Mouse (Mus musculus): ENCODE data around the gene Cyp3a11. TPM values are rescaled to one million over a fixed set of nuclear protein-coding genes. Genes with fewer than 3 reads are reported as not detected.
"Not testable (repeated sequence)": the region's sequence is repeated elsewhere in the genome, so short reads cannot be mapped to it uniquely, and the experiment has no call there.

The Cyp3a11 gene
- polyA plus RNA-seq (2014; fragmentation: Nextera tagmentation; extraction: Ambion mirVana), result not detected in 2 replicates

DNA sequence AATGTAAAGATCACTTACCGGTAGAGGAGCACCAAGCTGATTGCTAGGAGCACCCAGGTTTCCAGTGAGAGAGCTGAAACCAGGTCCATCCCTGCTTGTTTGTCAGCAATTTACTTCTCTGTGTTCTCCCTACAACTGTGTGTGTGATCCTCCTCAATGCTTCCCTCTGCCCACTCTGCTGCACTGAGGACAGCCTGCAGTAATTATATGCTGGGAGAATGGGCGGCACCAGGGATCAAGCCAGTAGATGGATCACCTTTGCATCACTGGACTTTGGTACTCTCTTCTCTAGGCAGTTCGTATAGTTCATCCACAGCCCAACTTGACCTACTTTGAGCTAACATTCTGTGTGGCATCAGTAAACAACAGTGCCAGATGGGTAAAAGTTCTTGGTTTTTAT, at the start of gene Cyp3a11:
TSS of gene Cyp3a11 (minus strand) at position 277 of the 400 bp plus-strand sequence.
- Histone ChIP-seq H3K36me3 (ENCODE audit: control insufficient read depth, insufficient read depth, low read length) (no peaks in the 10 kb centered on the region), H3K4me1 (ENCODE audit: control insufficient read depth, insufficient read depth, low read length) (no peaks in the 10 kb centered on the region), H3K27ac (ENCODE audit: low read depth, low read length) (no peak within 1 kb of the TSS), H3K4me3 (ENCODE audit: low read depth, low read length) (no peak within 1 kb of the TSS), H3K4me2 (ENCODE audit: low read depth, low read length) (no peak within 1 kb of the TSS), H3K9ac (replicated peaks; ENCODE audit: low read depth, low read length) (no peak within 1 kb of the TSS), H3K9me3 (ENCODE audit: control insufficient read depth, low read length) (peaks cover 10% of the 10 kb centered on the region; the same call in 1 of the 2 replicates), H3K27me3 (ENCODE audit: control insufficient read depth, insufficient read depth, low read length) (no peaks in the 10 kb centered on the region)
- 80% methylated on average over 3 of the region's 3 CpGs for WGBS
- ATAC-seq (ENCODE audit: low read depth), result no peak

DNA sequence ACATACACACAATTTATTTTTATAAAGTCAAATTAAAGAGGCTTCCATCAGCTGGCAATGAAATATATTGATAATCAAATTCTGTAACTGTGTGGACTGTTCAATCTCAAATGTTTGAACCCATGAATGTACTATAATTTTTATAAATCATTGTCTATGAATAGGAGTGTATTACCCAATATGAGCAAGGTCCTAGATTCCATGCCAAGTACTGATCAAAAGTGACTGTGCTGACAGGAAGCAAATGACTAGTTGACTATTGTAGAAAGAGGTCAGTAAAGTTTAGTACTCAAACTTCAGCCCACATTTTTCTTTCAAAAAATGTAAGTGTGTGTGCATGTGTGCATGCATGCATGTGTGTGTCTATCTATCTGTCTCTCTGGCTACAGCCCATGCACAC, 33.1 kb upstream of the Cyp3a11 start:
- no peak for ATAC-seq (ENCODE audit: low read depth)
- H3K27ac ChIP-seq (ENCODE audit: low read depth, low read length), result no peak overlapping the region
- peaks cover 6% of the 10 kb centered on the region for H3K9me3 ChIP-seq (ENCODE audit: control insufficient read depth, low read length)
- no peaks in the 10 kb centered on the region for H3K36me3 ChIP-seq (ENCODE audit: control insufficient read depth, insufficient read depth, low read length)
- H3K27me3 ChIP-seq (ENCODE audit: control insufficient read depth, insufficient read depth, low read length), result no peaks in the 10 kb centered on the region
- H3K4me1 ChIP-seq (ENCODE audit: control insufficient read depth, insufficient read depth, low read length), result no peaks in the 10 kb centered on the region
- H3K4me2 ChIP-seq (ENCODE audit: low read depth, low read length), result no peak overlapping the region
- H3K4me3 ChIP-seq (ENCODE audit: low read depth, low read length), result no peak overlapping the region
- H3K9ac ChIP-seq (replicated peaks; ENCODE audit: low read depth, low read length), result no peak overlapping the region

DNA sequence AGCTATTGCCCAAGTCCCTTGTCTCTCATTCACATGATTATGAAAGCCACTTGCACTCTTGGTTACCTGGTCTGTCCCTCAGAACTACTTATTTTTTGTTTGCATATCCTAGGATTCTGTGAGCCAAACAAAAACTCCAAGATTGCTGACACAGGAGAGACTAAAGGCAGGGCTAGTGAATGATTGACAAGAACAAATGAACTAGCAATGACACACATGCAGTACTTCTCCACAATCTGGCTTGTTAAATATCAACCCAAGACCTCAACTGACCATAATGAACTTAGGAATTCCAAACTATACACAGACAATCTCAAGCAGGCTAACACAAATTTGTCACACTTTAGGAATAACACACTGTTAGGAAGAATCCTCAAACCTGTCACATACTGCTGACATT, 32.0 kb upstream of the Cyp3a11 start:
- Histone ChIP-seq H3K27ac (ENCODE audit: low read depth, low read length) (no peak overlapping the region), H3K9ac (replicated peaks; ENCODE audit: low read depth, low read length) (no peak overlapping the region), H3K4me1 (ENCODE audit: control insufficient read depth, insufficient read depth, low read length) (no peaks in the 10 kb centered on the region), H3K36me3 (ENCODE audit: control insufficient read depth, insufficient read depth, low read length) (no peaks in the 10 kb centered on the region), H3K27me3 (ENCODE audit: control insufficient read depth, insufficient read depth, low read length) (no peaks in the 10 kb centered on the region), H3K4me2 (ENCODE audit: low read depth, low read length) (no peak overlapping the region), H3K4me3 (ENCODE audit: low read depth, low read length) (no peak overlapping the region), H3K9me3 (ENCODE audit: control insufficient read depth, low read length) (peaks cover 6% of the 10 kb centered on the region)
- no peak for ATAC-seq (ENCODE audit: low read depth)

DNA sequence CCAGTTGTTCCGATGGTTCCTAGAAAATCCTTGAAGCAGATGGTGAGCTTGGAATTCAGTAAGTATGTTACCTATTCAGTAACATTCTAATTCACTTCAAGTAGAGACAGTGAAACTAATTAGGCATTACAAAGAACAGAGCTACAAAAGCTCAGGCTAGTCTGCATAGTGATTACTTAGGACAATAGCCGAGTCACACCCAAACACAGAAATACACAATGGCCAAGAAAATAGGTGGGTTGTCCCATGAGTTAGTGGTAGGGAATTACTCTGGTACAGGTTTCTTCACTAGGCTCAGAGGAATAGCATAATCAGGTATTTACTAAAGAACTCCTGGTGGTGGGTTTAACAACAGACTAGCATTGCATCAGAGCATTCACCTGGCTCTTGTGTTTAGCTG, 27.2 kb upstream of the Cyp3a11 start:
- not testable (repeated sequence) for H3K9ac ChIP-seq (replicated peaks; ENCODE audit: low read depth, low read length); H3K4me2 ChIP-seq (ENCODE audit: low read depth, low read length); H3K36me3 ChIP-seq (ENCODE audit: control insufficient read depth, insufficient read depth, low read length); ATAC-seq (ENCODE audit: low read depth); H3K27ac ChIP-seq (ENCODE audit: low read depth, low read length); H3K27me3 ChIP-seq (ENCODE audit: control insufficient read depth, insufficient read depth, low read length); H3K4me1 ChIP-seq (ENCODE audit: control insufficient read depth, insufficient read depth, low read length); H3K4me3 ChIP-seq (ENCODE audit: low read depth, low read length); H3K9me3 ChIP-seq (ENCODE audit: control insufficient read depth, low read length)
- 96% methylated on average over 2 of the region's 2 CpGs for WGBS

DNA sequence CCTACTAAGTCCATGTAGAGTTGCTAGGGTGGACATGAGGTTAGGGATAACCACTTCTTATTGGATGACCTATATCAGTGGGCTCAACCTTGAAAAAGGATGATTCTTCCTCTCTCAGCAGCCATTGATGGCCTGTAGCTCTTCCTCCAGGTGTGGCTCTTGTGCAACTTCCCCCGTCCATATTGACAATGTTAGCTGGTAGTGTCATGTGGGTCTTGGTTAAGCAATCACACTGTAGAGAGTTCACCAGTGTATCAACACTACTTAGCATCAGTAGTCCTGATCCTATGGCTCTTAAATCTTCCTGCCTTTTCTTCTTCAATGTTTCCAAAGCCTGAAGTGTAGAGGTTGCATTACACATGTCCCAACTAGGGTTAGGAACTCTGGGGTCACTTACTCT, 24.8 kb upstream of the Cyp3a11 start:
- H3K9me3 ChIP-seq (ENCODE audit: control insufficient read depth, low read length), result peaks cover 8% of the 10 kb centered on the region; the same call in 1 of the 2 replicates
- H3K27ac ChIP-seq (ENCODE audit: low read depth, low read length), result no peak overlapping the region
- no peak for ATAC-seq (ENCODE audit: low read depth)
- WGBS, result 95% methylated on average over 1 of the region's 1 CpGs
- no peak overlapping the region for H3K9ac ChIP-seq (replicated peaks; ENCODE audit: low read depth, low read length)
- H3K4me3 ChIP-seq (ENCODE audit: low read depth, low read length), result no peak overlapping the region
- H3K4me1 ChIP-seq (ENCODE audit: control insufficient read depth, insufficient read depth, low read length), result no peaks in the 10 kb centered on the region
- H3K4me2 ChIP-seq (ENCODE audit: low read depth, low read length), result no peak overlapping the region
- H3K36me3 ChIP-seq (ENCODE audit: control insufficient read depth, insufficient read depth, low read length), result no peaks in the 10 kb centered on the region
- no peaks in the 10 kb centered on the region for H3K27me3 ChIP-seq (ENCODE audit: control insufficient read depth, insufficient read depth, low read length)

DNA sequence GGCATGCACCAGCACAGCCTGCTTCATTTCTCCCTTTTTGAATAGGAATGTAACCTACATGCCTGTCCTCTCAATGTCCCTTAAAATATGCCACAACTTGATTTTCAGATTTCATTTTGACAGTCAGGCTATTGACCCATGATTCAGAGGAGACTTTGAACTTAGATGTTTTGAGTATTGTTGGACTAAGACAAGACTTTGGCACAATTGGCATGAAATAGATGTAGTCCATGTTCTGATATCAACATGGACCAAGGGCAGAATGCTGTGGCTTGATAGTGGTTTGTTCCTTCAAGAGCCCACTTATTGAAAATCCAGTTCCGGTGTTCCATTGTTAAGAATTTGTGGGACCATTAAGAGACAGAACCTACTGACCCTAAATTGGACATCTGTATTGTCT, 23.6 kb upstream of the Cyp3a11 start:
- Histone ChIP-seq H3K9ac (replicated peaks; ENCODE audit: low read depth, low read length) (no peak overlapping the region), H3K27ac (ENCODE audit: low read depth, low read length) (no peak overlapping the region), H3K4me1 (ENCODE audit: control insufficient read depth, insufficient read depth, low read length) (no peaks in the 10 kb centered on the region), H3K9me3 (ENCODE audit: control insufficient read depth, low read length) (peaks cover 8% of the 10 kb centered on the region; the same call in 1 of the 2 replicates), H3K4me3 (ENCODE audit: low read depth, low read length) (no peak overlapping the region), H3K4me2 (ENCODE audit: low read depth, low read length) (no peak overlapping the region), H3K27me3 (ENCODE audit: control insufficient read depth, insufficient read depth, low read length) (no peaks in the 10 kb centered on the region), H3K36me3 (ENCODE audit: control insufficient read depth, insufficient read depth, low read length) (no peaks in the 10 kb centered on the region)
- 97% methylated on average over 1 of the region's 1 CpGs for WGBS
- no peak for ATAC-seq (ENCODE audit: low read depth)

DNA sequence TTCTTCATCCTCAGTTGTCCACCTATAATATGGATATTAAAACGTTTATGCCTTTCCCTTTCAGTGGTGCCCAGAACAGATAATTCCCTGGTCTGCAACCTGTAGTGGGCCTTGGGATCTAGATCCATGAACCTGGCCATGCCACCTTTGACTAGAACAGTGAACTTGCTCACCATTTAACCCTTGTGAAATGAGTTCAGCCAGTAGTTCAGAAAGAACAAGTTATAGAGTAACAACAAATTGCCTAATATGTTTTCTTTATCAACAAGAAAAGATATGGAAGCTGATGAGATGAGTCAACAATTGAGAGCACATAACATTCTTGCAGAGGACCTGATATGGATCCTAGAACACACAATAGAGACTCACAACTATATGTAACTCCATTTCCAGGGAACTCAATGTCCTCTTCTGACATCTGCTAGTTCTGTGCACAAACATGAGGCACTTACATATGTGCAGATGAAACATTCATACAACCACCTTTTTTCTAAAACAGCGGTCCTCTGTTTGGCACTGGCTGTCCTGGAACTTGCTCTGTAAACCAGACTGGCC, 20.7 kb upstream of the Cyp3a11 start:
- Histone ChIP-seq H3K4me1 (ENCODE audit: control insufficient read depth, insufficient read depth, low read length) (no peaks in the 10 kb centered on the region), H3K4me3 (ENCODE audit: low read depth, low read length) (no peak overlapping the region), H3K9ac (replicated peaks; ENCODE audit: low read depth, low read length) (no peak overlapping the region), H3K9me3 (ENCODE audit: control insufficient read depth, low read length) (peaks cover 11% of the 10 kb centered on the region; the same call in 1 of the 2 replicates), H3K36me3 (ENCODE audit: control insufficient read depth, insufficient read depth, low read length) (no peaks in the 10 kb centered on the region), H3K27me3 (ENCODE audit: control insufficient read depth, insufficient read depth, low read length) (no peaks in the 10 kb centered on the region), H3K27ac (ENCODE audit: low read depth, low read length) (no peak overlapping the region), H3K4me2 (ENCODE audit: low read depth, low read length) (no peak overlapping the region)
- WGBS, result 64% methylated on average over 2 of the region's 2 CpGs
- ATAC-seq (ENCODE audit: low read depth), result no peak

DNA sequence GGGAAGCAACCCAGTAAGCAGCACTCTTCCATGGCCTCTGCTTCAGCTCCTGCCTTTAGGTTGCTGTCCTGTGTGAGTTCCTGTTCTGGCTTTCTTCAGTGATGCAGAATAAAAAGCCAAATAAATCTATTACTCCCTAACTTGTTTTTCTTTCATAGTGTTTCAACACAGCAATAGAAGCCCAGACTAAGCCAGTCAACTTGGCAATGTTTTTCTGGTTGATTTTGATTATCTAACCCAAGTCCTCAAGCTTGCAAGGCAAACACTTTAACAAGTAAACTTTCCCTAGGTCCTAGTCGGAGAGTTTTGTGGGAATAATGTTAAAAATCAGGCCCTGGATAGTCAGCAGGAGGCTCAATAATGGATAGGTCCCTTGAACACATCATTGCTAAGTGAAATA, 17.5 kb upstream of the Cyp3a11 start:
- Histone ChIP-seq H3K4me2 (ENCODE audit: low read depth, low read length) (no peak overlapping the region), H3K9ac (replicated peaks; ENCODE audit: low read depth, low read length) (no peak overlapping the region), H3K27ac (ENCODE audit: low read depth, low read length) (no peak overlapping the region), H3K36me3 (ENCODE audit: control insufficient read depth, insufficient read depth, low read length) (no peaks in the 10 kb centered on the region), H3K9me3 (ENCODE audit: control insufficient read depth, low read length) (peaks cover 3% of the 10 kb centered on the region; the same call in 1 of the 2 replicates), H3K4me1 (ENCODE audit: control insufficient read depth, insufficient read depth, low read length) (no peaks in the 10 kb centered on the region), H3K4me3 (ENCODE audit: low read depth, low read length) (no peak overlapping the region), H3K27me3 (ENCODE audit: control insufficient read depth, insufficient read depth, low read length) (no peaks in the 10 kb centered on the region)
- WGBS, result 73% methylated on average over 1 of the region's 1 CpGs
- ATAC-seq (ENCODE audit: low read depth), result no peak

DNA sequence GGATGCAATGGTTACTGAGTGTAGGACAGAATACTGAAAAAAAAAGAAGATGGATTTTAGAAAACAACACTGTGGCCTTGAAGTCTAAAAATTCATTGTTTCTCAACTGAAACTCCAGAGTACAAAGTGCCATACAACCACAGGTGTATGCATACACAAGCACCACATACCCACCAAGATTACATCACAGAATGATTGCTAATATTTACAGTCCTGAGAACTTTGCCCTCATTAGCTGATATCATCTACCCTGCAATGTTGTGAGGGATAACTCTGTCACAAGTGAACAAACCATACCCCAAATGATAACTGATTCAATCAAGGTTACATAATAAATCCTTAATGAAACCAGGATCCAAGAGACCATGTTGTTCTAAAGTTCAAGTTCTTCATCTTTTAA, 1.4 kb upstream of the Cyp3a11 start:
- H3K9ac ChIP-seq (replicated peaks; ENCODE audit: low read depth, low read length), result no peak overlapping the region
- H3K4me2 ChIP-seq (ENCODE audit: low read depth, low read length), result no peak overlapping the region
- no peak for ATAC-seq (ENCODE audit: low read depth)
- H3K27me3 ChIP-seq (ENCODE audit: control insufficient read depth, insufficient read depth, low read length), result no peaks in the 10 kb centered on the region
- H3K9me3 ChIP-seq (ENCODE audit: control insufficient read depth, low read length), result peaks cover 10% of the 10 kb centered on the region; the same call in 1 of the 2 replicates
- H3K4me3 ChIP-seq (ENCODE audit: low read depth, low read length), result no peak overlapping the region
- H3K36me3 ChIP-seq (ENCODE audit: control insufficient read depth, insufficient read depth, low read length), result no peaks in the 10 kb centered on the region
- H3K4me1 ChIP-seq (ENCODE audit: control insufficient read depth, insufficient read depth, low read length), result no peaks in the 10 kb centered on the region
- no peak overlapping the region for H3K27ac ChIP-seq (ENCODE audit: low read depth, low read length)

All from neural tube, embryonic 14.5 days (tissue).